Mouse (Mus musculus) splenic B cell, adult 2 months (primary cell): ENCODE data around the gene Acp5.
"Not testable (repeated sequence)": the region's sequence is repeated elsewhere in the genome, so short reads cannot be mapped to it uniquely, and the experiment has no call there.

Experiments used
- DNase-seq: peaks from one replicate; pipeline ENCODE4 v3.0.0-alpha.2; 2011; ENCODE audit warnings: low read depth, low spot score
- H3K27me3 ChIP-seq: 2 replicates; pipeline ENCODE4 v1.6.1; 2012; ENCODE audit warnings: mild to moderate bottlenecking, low read length, moderate library complexity, mixed read lengths; ENCODE audit not compliant: control insufficient read depth, poor library complexity, insufficient read depth, severe bottlenecking
- H3K36me3 ChIP-seq: 2 replicates; pipeline ENCODE4 v1.6.1; 2012; ENCODE audit warnings: mild to moderate bottlenecking, low read length, moderate library complexity, mixed read lengths; ENCODE audit not compliant: control insufficient read depth, poor library complexity, insufficient read depth, severe bottlenecking

The Acp5 gene

DNA sequence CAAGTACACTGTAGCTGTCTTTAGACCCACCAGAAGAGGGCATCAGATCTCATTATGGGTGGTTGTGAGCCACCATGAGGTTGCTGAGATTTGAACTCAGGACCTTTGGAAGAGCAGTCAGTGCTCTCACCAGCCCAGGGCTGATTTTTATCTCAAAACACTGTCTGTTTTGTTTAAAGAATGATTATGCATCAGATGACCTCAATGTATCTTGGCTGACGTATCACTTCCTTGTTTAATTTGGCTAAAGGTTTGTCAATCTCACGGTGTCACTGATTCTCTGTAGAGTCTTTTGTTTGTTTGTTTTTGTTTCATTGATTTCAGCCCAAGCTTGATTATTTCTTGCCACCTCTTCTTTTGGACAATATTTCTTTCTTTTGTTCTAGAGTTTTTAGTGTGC is 15.4 kb upstream of the Acp5 start:
- DNase-seq: no peak
- H3K27me3 ChIP-seq: no peaks in the 10 kb centered on the region
- H3K36me3 ChIP-seq: no peaks in the 10 kb centered on the region

DNA sequence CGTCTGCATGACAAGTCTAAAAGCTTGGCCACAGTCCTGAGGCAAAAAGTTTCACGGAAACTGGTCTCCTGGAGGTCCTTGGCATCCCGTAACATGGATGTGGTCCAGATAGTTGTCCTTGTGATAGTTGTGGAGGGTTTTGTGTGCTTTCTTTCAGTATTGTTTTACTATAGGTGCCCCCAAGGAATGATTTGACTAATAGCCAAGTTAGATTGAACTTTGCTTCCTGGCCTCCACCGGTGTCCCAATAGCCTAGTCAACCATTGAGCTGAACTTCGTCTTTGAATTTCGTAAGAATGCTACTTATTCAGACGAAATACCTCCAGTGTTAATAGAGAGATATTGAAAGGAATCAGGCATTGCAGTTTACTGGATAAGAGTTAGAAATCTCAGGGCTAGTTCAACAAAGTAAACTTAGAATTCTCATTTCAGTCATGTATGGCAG is 14.8 kb upstream of the Acp5 start:
- DNase-seq, H3K27me3 ChIP-seq, H3K36me3 ChIP-seq: not testable (repeated sequence)

GRCm38 (mm10) chr9:22149426-22150248 is 14.1 kb upstream of the Acp5 start:
- DNase-seq: no peak
- Histone ChIP-seq H3K27me3 (no peaks in the 10 kb centered on the region), H3K36me3 (no peaks in the 10 kb centered on the region)

DNA sequence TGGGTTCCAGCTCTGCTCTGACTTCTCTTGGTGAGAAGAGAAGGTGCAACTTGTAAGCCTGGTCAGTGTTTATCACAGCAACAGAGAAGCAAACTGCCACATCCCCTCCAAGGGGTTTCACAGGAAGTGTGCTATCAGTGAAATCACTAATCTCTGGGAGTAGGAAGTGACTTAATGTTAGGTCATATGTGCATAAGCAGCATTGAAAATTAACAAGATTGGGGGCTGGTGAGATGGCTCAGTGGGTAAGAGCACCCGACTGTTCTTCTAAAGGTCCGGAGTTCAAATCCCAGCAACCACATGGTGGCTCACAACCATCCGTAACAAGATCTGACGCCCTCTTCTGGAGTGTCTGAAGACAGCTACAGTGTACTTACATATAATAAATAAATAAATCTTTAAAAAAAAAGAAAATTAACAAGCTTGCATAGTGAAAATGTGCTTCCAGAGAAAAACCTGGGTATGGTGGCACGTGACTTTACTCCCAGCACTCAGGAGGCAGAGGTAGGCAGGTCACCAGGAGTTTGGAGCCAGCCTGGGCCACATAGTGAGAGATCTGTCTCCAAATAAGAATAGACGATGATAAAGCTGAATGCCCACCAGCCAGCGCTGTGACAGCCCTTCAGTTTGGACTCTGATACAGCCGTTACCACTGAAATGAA is 8.9 kb upstream of the Acp5 start:
- Histone ChIP-seq H3K27me3 (no peaks in the 10 kb centered on the region), H3K36me3 (no peaks in the 10 kb centered on the region)
- no peak for DNase-seq

- Histone ChIP-seq H3K36me3 (no peaks in the 10 kb centered on the region), H3K27me3 (no peaks in the 10 kb centered on the region)
- DNase-seq: peak; percentile 92
These were observed 7.9 kb upstream of the Acp5 start for GRCm38 (mm10) chr9:22143108-22144037.

GRCm38 (mm10) chr9:22139746-22140145 is 4.2 kb upstream of the Acp5 start:
- no peak for DNase-seq
- Histone ChIP-seq H3K36me3 (no peaks in the 10 kb centered on the region), H3K27me3 (no peaks in the 10 kb centered on the region)

- peak; percentile 70 for DNase-seq
- no peaks in the 10 kb centered on the region for H3K27me3 ChIP-seq
- H3K36me3 ChIP-seq: no peaks in the 10 kb centered on the region
These were observed 3.0 kb upstream of the Acp5 start for GRCm38 (mm10) chr9:22138480-22138879.

DNA sequence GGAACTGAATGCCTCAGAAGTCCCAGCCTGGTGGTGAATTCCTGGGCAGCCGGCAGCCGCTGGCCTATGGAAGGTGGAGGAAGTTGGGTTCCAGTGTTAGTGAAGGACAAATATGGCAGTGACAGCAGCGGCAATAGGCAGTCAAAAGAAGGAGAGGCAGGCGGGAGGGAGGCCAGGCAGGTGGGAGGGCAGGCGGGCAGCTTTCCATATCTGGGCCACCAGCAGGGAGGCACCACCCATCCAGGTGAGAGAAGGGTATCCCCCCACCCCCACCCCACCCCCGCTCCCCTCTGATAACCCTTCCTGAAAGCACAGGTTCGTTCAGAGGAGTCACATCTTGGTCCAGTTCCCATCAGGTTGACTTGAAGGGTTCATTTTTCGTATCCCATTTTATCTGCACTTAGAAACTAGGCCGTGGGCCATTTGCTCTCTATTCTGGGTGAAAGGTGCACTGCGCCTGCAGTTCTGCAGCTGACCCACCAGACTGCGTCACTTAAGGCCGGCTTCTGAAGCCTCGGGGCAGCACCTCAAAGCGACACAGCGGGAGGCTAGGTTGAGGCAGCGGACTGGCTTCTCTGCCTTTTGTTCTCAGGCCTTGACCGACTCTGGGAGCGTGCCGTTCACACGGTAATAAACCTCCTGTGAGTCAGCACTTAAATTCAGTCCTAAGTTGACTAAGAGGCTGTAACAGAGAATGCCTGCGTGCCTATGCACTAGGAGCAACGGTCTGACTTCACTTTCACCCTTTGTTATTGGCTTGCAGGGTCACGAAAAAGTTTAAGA is 1.4 kb upstream of the Acp5 start:
- H3K36me3 ChIP-seq: no peaks in the 10 kb centered on the region
- DNase-seq: no peak
- H3K27me3 ChIP-seq: no peaks in the 10 kb centered on the region

DNA sequence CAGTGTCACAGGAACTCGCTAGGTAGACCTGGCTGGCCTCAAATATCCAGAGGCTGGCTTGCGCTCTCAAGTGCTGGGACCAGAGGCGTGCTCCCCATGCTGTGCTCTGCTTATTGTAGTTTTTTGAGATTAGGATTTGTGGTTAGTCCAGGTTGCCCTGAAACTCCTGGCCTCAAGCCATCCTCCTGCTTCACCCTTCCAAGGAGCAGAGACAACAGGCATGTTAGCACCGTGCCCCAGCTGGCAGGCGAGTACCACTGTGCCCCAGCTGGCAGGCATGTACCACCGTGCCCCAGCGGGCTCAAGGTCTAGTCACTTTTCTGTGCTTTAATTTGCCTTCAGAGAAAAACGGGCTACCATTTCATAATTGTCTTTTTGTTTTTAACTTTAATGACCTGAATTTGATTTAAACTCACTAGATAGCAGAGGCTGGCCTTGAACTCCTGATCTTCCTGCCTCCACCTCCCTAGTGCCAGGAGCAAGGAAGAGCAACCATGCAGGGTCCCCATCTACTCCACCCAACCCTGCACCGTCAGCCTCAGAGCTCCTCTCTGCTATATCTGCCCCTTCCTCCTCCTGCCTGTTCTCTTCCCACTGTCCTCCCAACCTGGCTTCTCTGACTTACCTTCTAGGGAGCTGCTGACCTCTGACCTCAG is 395 bp downstream of the Acp5 start:
- Histone ChIP-seq H3K27me3 (no peaks in the 10 kb centered on the region), H3K36me3 (no peaks in the 10 kb centered on the region)
- no peak for DNase-seq

DNA sequence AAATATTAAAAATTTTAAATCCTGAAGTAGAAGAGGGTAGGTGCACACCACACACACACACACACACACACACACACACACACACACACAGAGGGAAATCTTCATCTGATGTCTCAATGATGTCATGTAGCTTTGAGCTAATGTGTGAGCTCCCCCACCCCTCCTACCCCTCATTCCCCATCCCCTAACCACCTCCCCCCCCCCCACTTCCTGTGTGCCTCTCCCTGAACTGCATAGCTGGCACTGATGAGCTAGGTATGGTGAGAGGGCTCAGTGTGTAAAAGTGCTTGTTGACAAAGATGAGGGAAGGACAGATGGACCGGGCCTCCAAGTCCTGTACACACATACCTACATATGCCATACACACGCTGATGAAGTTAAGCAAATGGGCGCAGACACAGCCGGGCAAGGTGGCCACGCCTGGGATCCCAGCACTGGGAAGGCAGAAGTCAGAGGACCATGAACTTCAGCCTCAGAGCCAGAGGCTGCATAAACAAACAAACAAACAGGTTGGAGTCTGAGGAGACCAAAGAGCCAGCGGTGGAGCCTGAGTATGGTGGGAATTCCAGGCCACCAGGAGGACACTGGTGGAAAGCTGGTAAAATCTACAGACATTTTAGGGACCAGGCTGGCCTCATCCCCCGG is 1.1 kb downstream of the Acp5 start:
- Histone ChIP-seq H3K36me3 (no peaks in the 10 kb centered on the region), H3K27me3 (no peaks in the 10 kb centered on the region)
- no peak for DNase-seq

GRCm38 (mm10) chr9:22132220-22132619 is 3.3 kb downstream of the Acp5 start:
- H3K27me3 ChIP-seq: no peaks in the 10 kb centered on the region
- H3K36me3 ChIP-seq: peaks cover 3% of the 10 kb centered on the region; the same call in 1 of the 2 replicates
- no peak for DNase-seq

- Histone ChIP-seq H3K27me3 (no peaks in the 10 kb centered on the region), H3K36me3 (peaks cover 3% of the 10 kb centered on the region; the same call in 1 of the 2 replicates)
- DNase-seq: peak; percentile 40
These were observed 4.1 kb downstream of the Acp5 start for GRCm38 (mm10) chr9:22131226-22131981.
